Mouse (Mus musculus): ENCODE measurements around the gene Cbx1.
A peak's percentile ranks its signal among the peaks of the same experiment; 100 is the strongest.

The Cbx1 gene

DNA sequence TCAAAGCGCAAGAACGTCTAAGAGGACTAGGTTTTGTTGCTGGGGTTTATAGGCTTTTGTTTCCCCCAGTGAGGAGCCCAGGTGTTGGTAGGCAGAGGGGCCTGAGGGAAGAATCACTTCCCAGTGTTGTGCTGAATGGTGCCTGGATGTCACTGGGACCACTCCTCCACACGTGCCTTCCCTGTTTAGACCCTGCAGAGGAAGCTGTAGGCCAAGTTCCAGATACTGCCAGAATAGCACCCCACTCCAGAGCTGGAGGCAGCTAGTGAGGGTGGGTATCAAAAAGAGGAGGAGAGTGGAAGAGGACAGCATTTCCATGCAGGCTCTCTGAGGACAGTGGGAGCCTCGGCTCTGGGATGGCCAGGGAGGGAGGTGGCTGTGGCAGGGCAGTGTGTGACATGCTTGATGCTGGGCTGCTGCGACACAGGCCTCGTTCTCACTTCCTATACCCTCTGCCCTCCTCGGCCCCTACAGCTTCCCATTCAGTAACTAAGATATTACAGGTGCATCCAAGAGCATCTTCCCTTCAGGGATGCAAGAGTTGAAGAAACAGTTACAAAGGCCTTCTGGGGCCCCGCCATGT lies 29.3 kb downstream of the Cbx1 start:
- no peak for DNase-seq

DNA sequence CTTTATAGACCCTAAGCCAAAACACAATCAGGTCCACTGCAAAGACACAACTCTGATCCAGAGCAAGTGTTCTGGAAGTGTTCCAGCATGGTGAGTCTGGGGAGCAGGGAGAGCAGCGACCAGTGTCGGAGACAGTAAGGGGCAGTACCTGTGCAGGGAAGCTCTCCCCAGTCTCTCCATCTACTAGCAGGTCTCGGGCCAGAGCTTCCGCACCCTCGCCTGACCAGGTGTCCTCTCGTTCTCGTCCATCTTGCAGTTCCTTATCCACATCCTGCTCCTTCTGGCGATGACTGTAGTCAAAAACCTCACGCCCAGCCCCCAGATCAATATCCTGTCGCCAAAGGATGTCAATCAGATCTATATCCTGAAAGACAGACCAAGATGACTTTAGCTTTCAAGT lies 33.0 kb downstream of the Cbx1 start:
- DNase-seq, result no peak

- DNase-seq, result no peak
Measured at GRCm38 (mm10) chr11:96822675-96823470, 33.9 kb downstream of the Cbx1 start.

DNA sequence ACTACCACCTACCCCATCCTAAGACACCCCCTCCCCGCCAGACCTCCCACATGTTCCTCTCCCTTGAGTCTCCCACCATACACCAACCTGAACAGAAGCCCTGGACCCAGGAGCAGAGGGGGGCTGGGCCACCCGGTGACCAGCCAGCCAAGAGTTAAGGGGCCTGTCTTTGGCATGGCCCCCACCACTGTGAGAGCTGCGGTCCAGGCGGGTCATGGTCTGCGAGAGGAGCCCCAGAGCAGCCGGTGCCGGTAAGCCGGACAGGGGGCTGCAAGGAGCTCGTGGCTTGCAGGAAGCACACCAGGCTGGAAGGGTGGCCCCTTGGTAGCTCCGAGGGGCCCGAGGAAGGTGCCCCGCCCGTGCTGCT lies 34.5 kb downstream of the Cbx1 start:
- no peak for DNase-seq

- DNase-seq, result peak; percentile 98
Measured at GRCm38 (mm10) chr11:96823880-96824782, 35.2 kb downstream of the Cbx1 start.

- DNase-seq, result no peak
Measured at GRCm38 (mm10) chr11:96824783-96825495, 36.0 kb downstream of the Cbx1 start.

DNA sequence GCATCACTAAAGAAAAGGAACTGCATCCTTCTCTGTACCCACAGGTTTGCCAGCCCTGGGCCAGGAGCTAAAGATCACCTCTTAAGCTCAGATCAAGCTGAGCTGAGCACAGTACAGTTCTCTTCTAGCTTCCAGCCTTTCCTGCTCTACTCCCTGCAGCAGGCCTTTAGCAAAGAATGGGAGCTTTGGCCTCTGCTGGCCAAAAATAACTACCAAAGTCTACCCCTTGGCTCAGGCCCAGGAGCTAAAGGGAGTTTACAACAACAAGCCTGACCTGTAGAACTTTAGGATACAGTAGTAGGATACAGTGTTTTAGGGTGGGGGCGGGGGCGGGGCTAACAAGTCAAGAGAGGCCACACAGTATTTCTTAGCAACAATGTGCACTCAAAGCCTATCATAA lies 37.6 kb downstream of the Cbx1 start:
- no peak for DNase-seq

DNA sequence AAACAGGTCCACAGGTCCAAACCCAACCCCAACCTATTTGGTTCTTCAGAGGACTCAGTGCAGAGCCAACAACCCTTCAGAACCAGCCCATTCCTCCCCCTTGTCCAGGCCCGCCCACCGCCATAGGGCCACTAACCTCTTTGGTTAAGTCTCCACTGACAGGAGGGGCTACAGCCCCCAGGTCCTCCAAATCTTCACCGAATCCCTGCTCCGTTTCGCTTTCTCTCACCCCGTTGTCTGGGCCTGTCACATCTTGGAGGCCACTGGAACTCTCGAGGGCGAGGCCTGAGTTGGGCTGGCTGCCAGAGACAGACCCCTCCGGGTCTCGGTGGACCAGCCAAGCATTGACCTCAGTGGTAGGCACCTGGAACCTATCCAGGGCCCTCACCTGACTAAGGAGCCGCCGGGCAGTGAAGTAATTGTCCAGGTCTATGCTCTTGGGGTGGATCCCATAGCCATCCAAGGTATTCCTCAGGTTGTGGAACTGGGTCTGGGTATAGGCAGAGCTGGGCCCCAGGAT lies 38.2 kb downstream of the Cbx1 start:
- DNase-seq, result no peak

DNA sequence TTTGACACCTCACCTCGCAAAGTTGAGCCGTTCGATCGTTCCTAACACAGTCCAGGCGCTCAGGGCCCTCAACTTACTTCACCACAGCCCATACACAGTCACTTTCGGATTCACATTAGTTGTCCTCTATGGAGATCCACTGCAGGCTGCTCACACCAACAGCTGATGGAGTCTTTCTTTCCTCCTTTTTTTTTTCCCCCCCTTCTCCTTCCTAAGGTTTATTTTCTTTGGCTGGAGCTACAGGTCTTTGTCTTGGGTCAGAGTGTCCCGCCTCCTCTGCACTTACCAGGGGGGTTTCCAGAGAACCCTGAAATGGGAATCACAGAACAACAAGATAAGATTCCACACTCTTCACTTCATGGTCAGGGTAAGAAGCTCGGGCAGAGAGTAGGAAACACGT lies 39.0 kb downstream of the Cbx1 start:
- DNase-seq, result no peak

DNA sequence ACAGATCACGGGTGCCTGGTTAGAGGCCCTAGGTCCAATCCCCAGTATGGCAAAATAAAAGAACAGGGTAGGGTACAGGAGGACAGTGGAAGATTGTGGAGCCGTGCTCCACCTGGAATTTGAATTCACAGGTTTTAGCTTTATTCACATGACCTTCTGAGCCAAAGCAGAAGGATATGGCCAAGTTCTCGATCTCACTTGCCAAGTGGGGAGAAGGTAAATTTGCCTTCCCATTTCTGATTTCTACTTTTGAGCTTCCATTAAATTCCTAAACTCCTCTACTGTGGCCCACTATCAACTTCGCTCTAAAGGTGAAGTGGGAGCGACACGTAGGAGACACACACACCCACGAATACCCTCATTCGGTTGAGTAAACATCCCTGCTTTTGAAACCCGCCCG lies 40.0 kb downstream of the Cbx1 start:
- DNase-seq, result no peak

DNA sequence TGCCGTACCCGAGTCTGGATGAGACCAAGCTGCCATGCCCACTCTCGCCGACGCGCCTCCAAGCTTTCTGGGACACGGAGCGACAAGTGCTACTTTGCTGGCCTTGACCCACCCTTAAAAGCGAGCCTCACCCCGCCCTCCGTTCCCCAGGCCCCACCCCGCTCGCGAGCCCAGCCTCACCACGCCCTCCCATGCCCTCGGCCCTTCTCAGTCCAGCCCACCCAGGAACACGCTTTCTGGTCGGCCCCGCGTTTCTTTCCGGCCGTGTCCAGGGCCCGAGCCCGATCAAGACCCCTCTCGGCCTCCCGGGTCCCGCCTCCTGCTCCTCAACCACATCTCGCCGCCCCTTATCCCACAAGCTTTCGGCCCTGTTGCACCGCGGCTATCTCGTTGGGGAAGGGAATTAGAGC lies 40.5 kb downstream of the Cbx1 start:
- peak; percentile 88 for DNase-seq

DNA sequence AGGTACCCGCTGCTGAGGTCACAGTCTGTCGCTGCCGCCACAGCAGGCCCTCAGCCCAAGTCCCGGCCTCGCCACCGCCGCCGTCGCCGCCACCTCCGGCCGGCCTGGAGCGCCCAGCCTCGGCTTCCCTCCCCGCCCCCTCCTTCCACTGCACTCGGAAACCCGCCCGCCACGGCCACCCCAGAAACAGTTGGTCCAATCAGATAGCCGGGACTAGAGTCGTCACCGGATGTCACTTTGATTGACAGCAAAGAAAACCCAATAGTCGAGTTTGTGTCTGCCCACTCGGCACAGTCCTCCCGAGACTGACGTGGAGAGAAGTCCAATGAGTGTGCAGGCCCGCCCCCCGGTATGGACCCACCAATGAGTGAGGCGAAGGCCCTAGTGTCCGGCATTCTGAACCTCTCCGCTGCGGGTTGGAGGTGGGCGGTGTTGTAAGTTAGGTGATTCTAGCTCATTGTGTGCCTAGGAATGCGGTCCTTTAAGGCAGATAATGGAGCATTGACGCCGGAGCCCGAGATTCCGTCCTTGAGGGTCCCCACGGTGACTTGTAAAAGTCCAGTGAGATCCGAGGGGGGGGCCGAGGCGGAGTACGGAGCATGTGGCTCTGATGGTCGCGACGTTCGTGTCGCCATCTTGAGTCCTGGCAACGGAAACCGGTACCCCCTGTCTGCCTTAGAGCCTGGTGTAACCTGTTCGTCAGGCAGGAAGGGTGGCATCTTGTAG lies 41.0 kb downstream of the Cbx1 start, which contains the start of gene Nfe2l1:
Nfe2l1 (minus strand) TSS at position 156 of the 726 bp plus-strand sequence.
- DNase-seq, result peak; percentile 98

- no peak for DNase-seq
Measured at GRCm38 (mm10) chr11:96830539-96831216, 41.8 kb downstream of the Cbx1 start.

GRCm38 (mm10) chr11:96831516-96831915 lies 42.6 kb downstream of the Cbx1 start:
- no peak for DNase-seq

DNA sequence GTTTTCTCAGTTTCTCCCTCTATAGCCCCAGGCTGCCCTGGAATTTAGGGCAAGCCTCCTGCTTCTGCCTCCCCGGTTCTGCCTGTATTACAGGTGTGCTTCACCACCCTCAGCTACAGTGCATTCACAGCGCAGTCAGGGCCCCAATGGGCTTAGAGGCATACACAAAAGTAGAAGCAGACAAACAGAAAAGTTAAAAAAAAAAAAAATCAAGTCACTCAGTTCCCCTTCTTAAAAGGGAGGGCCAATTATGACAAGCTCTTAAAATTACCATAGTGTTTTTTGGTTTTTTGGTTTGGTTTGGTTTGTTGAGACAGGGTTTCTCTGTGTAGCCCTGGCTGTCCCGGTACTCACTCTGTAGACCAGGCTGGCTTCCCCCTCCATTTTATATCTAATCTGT lies 43.6 kb downstream of the Cbx1 start:
- no peak for DNase-seq

GRCm38 (mm10) chr11:96832973-96833372 lies 44.0 kb downstream of the Cbx1 start:
- no peak for DNase-seq

DNA sequence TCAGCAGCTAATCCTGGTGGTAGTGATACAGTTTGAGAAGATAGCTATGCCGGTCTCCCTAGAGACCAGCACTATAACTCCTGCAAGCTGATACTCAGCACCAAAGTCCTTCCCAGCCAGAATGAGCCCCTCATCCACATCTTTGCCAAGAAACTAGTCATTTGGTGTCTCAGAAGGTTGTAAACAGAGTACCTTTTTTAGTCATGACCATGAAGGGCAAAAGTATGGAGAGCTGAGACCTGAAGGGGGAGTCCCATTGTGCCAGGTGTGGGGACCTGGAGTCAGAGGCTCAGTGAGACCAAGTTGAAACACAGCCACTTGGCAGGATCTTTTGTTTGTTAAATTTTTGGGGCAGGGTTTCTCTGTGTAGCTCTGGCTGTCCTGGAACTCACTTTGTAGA lies 45.2 kb downstream of the Cbx1 start:
- no peak for DNase-seq

DNA sequence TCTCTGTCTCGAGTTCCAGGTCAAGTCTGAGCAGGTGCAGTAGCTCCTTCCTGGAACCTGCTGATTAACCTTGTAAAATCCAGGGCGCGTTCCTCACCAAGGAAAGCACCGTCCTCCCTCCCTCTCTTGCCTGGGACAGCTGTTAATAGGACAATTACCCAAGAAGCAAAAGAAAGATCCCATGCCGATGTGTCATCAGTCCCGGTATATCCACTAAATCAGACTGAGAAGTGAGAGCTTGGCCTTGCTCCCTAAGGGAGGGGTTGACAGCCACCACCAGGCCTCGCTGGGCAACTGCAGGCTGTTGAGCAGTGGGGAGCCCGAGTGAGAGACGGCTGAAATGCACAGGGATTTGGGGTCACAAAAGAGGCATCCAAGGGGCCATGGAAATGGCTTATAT lies 48.4 kb downstream of the Cbx1 start:
- DNase-seq, result peak; percentile 36

DNA sequence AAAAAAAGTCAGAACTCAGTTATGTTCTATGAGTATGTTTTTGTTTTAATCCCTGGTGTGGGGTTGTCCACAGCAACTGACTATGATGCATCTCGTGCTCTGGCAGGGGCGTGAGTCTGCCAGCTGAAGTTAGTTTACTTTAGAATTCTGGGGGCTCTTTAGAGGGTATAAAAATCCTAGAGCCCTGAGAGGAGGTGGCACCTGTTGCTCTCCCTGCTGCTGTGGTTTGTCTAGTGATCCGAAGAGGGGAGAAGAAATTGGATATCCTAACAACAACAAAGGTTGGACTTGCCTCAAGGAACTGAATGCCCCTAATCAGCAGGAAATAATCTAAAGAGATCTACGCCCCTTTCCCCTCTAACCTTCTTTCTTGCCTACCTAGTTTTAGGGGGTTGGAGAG lies 49.4 kb downstream of the Cbx1 start:
- no peak for DNase-seq

DNA sequence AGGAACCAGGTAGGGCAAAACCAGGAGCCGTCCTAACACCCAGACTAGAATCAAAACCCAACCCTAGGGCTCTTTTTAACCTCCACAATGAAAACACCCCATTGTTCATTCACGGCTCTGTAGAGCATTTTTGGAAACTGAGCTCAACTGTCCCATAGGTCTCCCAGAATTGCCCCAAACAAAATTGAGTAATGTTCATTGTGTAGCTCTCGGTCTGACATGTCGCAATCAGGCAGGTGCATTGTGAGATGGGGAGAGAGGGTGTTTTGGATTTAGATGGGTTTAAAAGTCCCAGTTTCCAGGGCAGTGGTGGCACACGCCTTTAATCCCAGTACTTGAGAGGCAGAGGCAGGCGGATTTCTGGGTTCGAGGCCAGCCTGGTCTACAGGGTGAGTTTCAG lies 50.5 kb downstream of the Cbx1 start:
- DNase-seq, result no peak

GRCm38 (mm10) chr11:96839877-96840276 lies 51.0 kb downstream of the Cbx1 start:
- DNase-seq, result no peak
